Mouse (Mus musculus) embryo, embryonic 10.5 days (tissue): Measurements from ENCODE around the gene Stam2.

ENCODE experiments used
- DNase-seq: peaks from one replicate; pipeline ENCODE4 v3.0.0-alpha.2; 2015; ENCODE audit warnings: low spot score

The Stam2 gene

GRCm38 (mm10) chr2:52720231-52721025, 21.7 kb downstream of the Stam2 start:
- DNase-seq: peak; percentile 30

DNA sequence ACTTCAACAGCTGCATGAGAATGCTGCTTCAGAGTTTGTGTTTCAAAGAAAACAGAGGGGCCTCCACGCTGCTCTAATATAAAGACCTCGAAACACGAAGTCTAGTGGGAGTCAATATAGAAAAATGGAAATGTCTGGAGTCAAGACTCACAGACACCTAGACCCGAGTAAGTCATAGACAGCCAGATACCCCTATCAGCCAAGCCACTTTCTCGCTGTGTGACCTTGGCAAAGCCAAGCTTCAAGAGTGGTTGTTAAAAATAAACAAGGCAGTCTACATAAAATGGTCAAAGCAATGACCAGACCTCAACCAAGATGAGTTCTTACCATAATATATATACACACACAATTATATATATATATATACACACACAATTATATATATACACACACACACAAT, 25.0 kb downstream of the Stam2 start:
- no peak for DNase-seq

GRCm38 (mm10) chr2:52715538-52715937, 26.5 kb downstream of the Stam2 start:
- no peak for DNase-seq

DNA sequence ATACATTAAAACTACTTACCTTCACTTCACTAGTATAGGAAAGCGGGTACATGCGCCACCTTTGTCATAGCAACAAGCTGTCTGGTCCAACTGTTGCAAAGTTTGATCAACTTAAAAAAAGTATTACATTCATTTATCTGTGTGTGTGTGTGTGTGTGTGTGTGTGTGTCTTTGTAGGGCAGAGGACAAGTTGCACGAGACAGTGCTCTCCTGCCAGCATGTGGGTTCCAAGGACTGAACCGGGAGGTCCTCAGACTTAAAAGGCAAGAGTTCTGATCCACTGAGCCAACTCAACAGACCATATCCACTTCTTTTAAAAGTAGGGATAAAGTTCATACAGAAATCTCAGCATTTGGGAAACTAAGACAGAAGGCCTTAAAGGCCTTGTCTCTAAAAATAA, 28.0 kb downstream of the Stam2 start:
- DNase-seq: no peak

- no peak for DNase-seq
These were observed 31.3 kb downstream of the Stam2 start for GRCm38 (mm10) chr2:52710804-52711203.

- DNase-seq: no peak
These were observed 32.7 kb downstream of the Stam2 start for GRCm38 (mm10) chr2:52709417-52709816.

DNA sequence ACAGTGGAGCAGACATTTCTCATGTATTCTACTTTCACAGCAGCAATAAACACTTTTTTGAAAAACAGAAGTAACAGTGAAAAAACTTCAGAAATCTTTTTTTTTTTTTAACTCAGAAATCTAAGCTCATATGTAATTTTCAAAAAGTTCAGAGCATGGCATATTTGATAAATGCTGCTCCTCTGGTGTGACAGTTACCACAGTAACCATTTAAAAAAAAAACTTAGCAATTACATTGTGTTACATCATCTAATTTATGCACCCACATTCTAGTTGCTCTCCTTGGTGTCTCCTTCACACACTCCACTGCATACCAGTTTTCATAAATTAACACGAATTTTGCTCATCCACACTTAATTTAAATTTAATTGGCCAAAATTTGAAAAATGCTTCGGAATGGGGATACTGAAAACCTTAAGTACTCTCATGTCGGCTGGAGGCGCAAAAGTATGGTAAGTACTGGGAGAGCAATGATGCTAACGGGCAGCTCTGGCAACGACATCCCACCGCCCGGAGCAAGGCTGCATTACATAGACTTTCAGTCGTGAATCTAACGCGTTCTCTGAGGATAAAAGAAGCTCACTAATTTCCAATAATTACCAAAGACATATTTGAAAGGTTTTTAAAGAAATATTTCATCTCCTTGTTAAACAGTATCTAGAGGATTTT, 40.6 kb downstream of the Stam2 start:
- DNase-seq: no peak

DNA sequence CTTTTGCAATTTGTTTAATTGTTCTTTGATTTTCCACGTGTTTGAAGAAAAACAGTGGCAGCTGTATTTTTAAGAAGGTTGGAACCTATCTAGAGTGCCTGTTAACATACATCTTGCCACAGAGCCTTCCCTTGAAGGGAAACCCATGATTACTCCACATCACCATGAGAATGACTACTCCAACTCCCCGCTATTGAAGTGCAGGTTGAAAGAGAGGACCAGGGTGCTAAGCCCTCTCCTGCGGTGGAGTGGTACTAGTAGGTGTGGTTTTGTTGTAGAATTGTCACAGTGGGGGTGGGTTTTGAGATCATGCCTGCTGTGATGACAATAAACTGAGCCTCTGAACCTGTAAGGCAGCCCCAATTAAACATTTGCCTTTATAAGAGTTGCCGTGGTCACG, 41.7 kb downstream of the Stam2 start:
- no peak for DNase-seq

DNA sequence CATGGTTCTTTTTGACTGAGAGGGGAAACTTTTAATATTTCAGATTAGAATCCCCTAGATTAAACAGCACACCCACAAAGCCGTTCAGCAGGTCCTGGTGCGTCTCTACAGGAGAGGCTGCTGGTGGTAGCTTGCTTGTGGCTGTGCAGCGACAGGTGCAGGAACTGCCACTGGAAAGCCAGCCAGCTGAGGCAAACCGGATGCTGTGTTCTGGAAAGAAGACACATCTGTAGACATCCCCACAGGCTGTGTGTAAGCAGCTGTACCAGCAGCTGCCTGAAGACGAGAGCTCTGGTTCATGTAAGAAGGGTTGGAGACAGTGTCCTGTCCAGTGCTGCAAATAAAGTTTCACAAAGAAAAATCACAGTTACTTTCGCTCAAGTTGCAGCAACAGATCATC, 47.5 kb downstream of the Stam2 start:
- DNase-seq: no peak

- peak; percentile 24 for DNase-seq
These were observed 50.3 kb downstream of the Stam2 start for GRCm38 (mm10) chr2:52691745-52692144.

DNA sequence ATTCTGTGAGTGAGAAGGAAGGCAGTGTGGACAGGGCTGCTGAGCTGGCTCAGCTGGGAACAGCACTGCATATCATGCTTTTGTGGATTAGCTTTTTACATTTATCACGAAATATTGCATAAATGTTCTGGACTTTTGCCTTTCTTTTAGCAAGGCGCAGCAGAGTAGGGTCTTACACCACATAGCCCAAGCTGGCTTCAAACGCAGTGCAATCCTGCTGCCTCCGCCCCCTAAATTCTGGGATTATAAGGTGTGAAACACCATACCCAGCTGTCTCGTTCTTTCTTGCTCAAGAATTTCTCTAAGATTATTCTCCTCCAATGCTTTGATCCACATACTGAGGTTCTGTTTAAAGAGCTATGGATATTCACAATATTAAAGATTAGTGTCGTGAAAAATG, 55.5 kb downstream of the Stam2 start:
- no peak for DNase-seq

GRCm38 (mm10) chr2:52677589-52677988, 64.5 kb downstream of the Stam2 start:
- no peak for DNase-seq

- DNase-seq: peak; percentile 26
These were observed 65.2 kb downstream of the Stam2 start for GRCm38 (mm10) chr2:52676913-52677303.

- DNase-seq: peak; percentile 74
These were observed 65.8 kb downstream of the Stam2 start, which contains the start of gene Cacnb4 for GRCm38 (mm10) chr2:52676023-52676912. Cacnb4 (minus strand) TSS chr2:52676831.

- peak; percentile 67 for DNase-seq
These were observed 66.6 kb downstream of the Stam2 start for GRCm38 (mm10) chr2:52675278-52675987.

GRCm38 (mm10) chr2:52674886-52675277, 67.2 kb downstream of the Stam2 start:
- DNase-seq: no peak

DNA sequence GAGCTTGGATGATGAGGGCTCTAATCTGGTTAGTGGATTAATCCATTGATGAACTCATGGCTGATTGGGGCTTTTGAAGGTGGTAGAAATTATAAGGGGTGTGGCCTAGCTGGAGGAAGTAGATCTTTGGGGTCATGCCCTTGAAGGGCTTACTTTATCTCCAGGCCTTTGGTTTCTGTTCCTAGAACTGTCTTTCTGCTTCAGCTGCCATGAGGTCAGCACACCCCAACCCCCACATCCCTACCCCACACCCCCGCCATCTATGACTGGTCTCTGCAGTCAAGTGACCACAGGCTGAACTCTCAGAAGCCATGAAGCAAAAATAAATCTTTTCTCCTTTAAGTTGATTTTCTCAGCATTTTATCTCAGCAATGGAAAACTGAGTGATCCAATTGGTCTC, 68.9 kb downstream of the Stam2 start:
- DNase-seq: no peak

- DNase-seq: no peak
These were observed 71.3 kb downstream of the Stam2 start for GRCm38 (mm10) chr2:52670733-52671132.

GRCm38 (mm10) chr2:52668480-52668879, 73.6 kb downstream of the Stam2 start:
- no peak for DNase-seq

DNA sequence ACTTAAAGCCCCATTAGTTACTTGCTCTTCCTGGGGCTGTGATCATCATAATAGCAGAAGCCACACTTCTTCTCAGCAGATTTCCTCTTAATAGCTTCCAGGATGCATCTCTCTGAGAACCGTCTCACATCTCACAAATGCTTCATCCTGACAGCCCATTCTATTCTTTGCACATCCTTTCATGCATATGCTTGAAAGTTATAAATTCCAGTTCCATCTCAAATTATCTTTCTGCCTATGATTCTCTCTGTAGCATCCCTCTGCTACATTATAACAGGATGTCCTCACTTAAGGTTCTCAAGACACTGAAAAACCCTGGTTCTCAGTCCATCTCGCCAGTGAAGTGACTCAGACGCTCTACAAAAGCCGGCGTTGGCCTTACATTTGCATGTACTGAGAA, 85.4 kb downstream of the Stam2 start:
- DNase-seq: no peak

DNA sequence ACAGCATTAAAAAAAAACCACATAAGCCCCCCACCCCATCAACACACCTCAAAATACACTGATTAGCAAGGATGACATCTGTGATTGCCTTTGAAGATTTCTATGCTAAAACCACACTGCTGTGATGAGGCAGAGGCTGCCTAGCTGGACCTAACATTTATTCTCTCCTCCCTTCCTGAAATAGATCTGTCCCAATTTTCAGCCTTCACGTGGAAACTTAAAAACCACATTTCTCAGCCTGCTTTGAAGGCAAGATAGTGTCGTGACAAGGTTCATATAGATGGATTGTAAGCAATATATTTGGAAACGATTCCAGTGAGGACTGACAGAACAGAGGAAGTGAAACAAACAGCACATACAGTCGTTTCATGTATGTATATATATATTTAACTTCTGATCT, 87.5 kb downstream of the Stam2 start:
- no peak for DNase-seq

- no peak for DNase-seq
These were observed 90.5 kb downstream of the Stam2 start for GRCm38 (mm10) chr2:52651547-52651946.
